Mouse (Mus musculus) heart, postnatal 25 days (tissue): ENCODE measurements at regions not wholly inside any gene's neighbourhood (a gene's known extent, or its start where the extent isn't known, plus 50 kb on each side); places are given as distances from the start of the nearest gene placed in this dataset.

Experiments used
- DNase-seq: peaks from one replicate; pipeline ENCODE4 v3.0.0; 2022; ENCODE audit warnings: low spot score
- intact Hi-C: fragments of 180-260 bp; cut with DNase I; formaldehyde crosslinking; loops from one replicate; pipeline ENCODE4 v1.15.1; 2025

GRCm38 (mm10) chr3:115655020-115655419 lies 59.9 kb downstream of the S1pr1 start:
- intact Hi-C loops = no loop called here

GRCm38 (mm10) chr3:115652236-115652635 lies 62.6 kb downstream of the S1pr1 start:
- DNase-seq = no peak
- intact Hi-C loops = no loop called here

More at GRCm38 (mm10) chr3:115655020-115655419, 59.9 kb downstream of the S1pr1 start:
- no peak for DNase-seq

GRCm38 (mm10) chr3:115649338-115650117 lies 65.3 kb downstream of the S1pr1 start:
- intact Hi-C loops = loop anchor here (5.0 to 10.0 kb wide), 2 partner anchors 238 to 655 kb away; partner anchors contain the start of gene Dph5
- DNase-seq = no peak

- peak; percentile 16 for DNase-seq
- intact Hi-C loops = loop anchor here (5.0 to 10.0 kb wide), 2 partner anchors 240 to 652 kb away; partner anchors contain the start of gene Dph5
Measured at GRCm38 (mm10) chr3:115646993-115647392, 67.9 kb downstream of the S1pr1 start.

- intact Hi-C loops = loop anchor here (10.0 kb wide), 1 partner anchor 650 kb away; no protein-coding TSS in a partner anchor
- DNase-seq = no peak
Measured at GRCm38 (mm10) chr3:115644307-115644706, 70.6 kb downstream of the S1pr1 start.

GRCm38 (mm10) chr3:115642846-115643260 lies 72.0 kb downstream of the S1pr1 start:
- intact Hi-C loops = loop anchor here (1.0 to 10.0 kb wide), 2 partner anchors 46 to 648 kb away; no protein-coding TSS in a partner anchor
- DNase-seq = peak; percentile 43

- intact Hi-C loops = loop anchor here (1.0 to 10.0 kb wide), 2 partner anchors 45 to 647 kb away; no protein-coding TSS in a partner anchor
- no peak for DNase-seq
Measured at GRCm38 (mm10) chr3:115642001-115642845, 72.6 kb downstream of the S1pr1 start.

GRCm38 (mm10) chr3:115641411-115641810 lies 73.5 kb downstream of the S1pr1 start:
- intact Hi-C loops = loop anchor here (10.0 kb wide), 1 partner anchor 647 kb away; no protein-coding TSS in a partner anchor
- peak; percentile 52 for DNase-seq

- intact Hi-C loops = no loop called here
- DNase-seq = no peak
Measured at GRCm38 (mm10) chr3:115635487-115635886, 79.4 kb downstream of the S1pr1 start.

- DNase-seq = no peak
- intact Hi-C loops = no loop called here
Measured at GRCm38 (mm10) chr3:115635081-115635480, 79.8 kb downstream of the S1pr1 start.

GRCm38 (mm10) chr3:115632417-115632743 lies 82.5 kb downstream of the S1pr1 start:
- intact Hi-C loops = no loop called here
- DNase-seq = no peak

- intact Hi-C loops = no loop called here
- DNase-seq = no peak
Measured at GRCm38 (mm10) chr3:115631573-115632416, 83.1 kb downstream of the S1pr1 start.

- intact Hi-C loops = no loop called here
- DNase-seq = no peak
Measured at GRCm38 (mm10) chr3:115622920-115623319, 92.0 kb downstream of the S1pr1 start.

- no peak for DNase-seq
- intact Hi-C loops = no loop called here
Measured at GRCm38 (mm10) chr3:115622300-115622699, 92.6 kb downstream of the S1pr1 start.

GRCm38 (mm10) chr3:115619970-115620369 lies 94.9 kb downstream of the S1pr1 start:
- intact Hi-C loops = no loop called here
- no peak for DNase-seq

GRCm38 (mm10) chr3:115615994-115616598 lies 98.8 kb downstream of the S1pr1 start:
- intact Hi-C loops = no loop called here
- DNase-seq = no peak

GRCm38 (mm10) chr3:115612859-115613258 lies 102.0 kb downstream of the S1pr1 start:
- intact Hi-C loops = no loop called here
- no peak for DNase-seq

- intact Hi-C loops = no loop called here
- DNase-seq = no peak
Measured at GRCm38 (mm10) chr3:115608087-115608486, 106.8 kb downstream of the S1pr1 start.

- intact Hi-C loops = no loop called here
- DNase-seq = no peak
Measured at GRCm38 (mm10) chr3:115604734-115605279, 110.1 kb downstream of the S1pr1 start.
